Mouse (Mus musculus): ENCODE data around the gene Pde2a.

- no peak for TF ChIP-seq CTCF (conservative IDR thresholded peaks at IDR 0.05 in 1 of 2, IDR thresholded peaks at IDR 0.05 in 1 of 2; ENCODE audit: low read depth in 2 of 2, low read length in 2 of 2)
- TF ChIP-seq ELF1 (IDR thresholded peaks at IDR 0.05; ENCODE audit: low read depth, low read length): no peak
- TF ChIP-seq RCOR1 (conservative IDR thresholded peaks at IDR 0.05; ENCODE audit: low read depth, low read length): no peak
- no peak for TF ChIP-seq POLR2AphosphoS2 (IDR thresholded peaks at IDR 0.05; ENCODE audit: low read depth, low read length)
- no peak for TF ChIP-seq MYC (IDR thresholded peaks at IDR 0.05; ENCODE audit: low read depth, low read length)
- no peak for TF ChIP-seq ZNF384 (IDR thresholded peaks at IDR 0.05; ENCODE audit: low read depth, low read length)
These were observed 59.2 kb downstream of the Pde2a start for GRCm38 (mm10) chr7:101480671-101481070.

All from CH12.LX (cell line).